Mouse (Mus musculus) thymus, adult 2 months (tissue): ENCODE data around the gene Pygo1.

Experiments used
- CTCF ChIP-seq: fragments of 200-500 bp; IDR thresholded peaks from 2 replicates; pipeline ENCODE4 v1.5.1; 2012; ENCODE audit warnings: mild to moderate bottlenecking, control low read depth, low read length, moderate library complexity, borderline replicate concordance; ENCODE audit not compliant: control insufficient read depth, poor library complexity, insufficient read depth; ENCODE audit errors: extremely low read depth
- POLR2A ChIP-seq: fragments of 200-500 bp; IDR thresholded peaks from 2 replicates; pipeline ENCODE4 v1.6.1; 2012; ENCODE audit warnings: mild to moderate bottlenecking, low read length, control low read depth, moderate library complexity; ENCODE audit not compliant: control insufficient read depth, poor library complexity, insufficient read depth; ENCODE audit errors: extremely low read depth

DNA sequence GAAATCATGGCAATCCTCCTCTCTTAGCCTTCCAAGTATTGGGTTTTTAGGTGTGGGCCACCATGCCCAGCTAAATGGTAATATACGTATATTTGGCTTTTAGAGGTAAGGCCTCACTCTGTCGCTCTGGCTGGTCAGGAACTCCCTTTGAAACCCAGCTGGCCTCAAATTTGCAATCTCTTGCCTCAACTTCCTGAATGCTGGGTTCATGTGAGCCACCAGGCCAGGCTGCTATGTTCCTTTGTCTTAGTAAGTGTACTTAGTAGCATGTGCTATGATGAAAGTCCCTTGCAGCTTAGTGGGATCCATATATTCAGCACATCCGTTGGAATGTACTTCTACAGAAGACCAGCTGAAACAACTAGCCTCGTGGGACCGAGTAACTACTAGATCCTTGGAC is 49.3 kb downstream of the Pygo1 start:
- no peak for TF ChIP-seq POLR2A
- no peak for TF ChIP-seq CTCF
